Mouse (Mus musculus): Measurements from ENCODE around the gene Mpz. TPM values are rescaled to one million over a fixed set of nuclear protein-coding genes. Genes with fewer than 3 reads are reported as not detected.
"Not testable (repeated sequence)": the region's sequence is repeated elsewhere in the genome, so short reads cannot be mapped to it uniquely, and the experiment has no call there.

Gene Mpz
- polyA plus RNA-seq, 1 experiment from 2014 or later: 7.7 TPM

GRCm38 (mm10) chr1:171135600-171135999 is 14.9 kb upstream of the Mpz start:
- H3K27ac ChIP-seq: no peak overlapping the region
- peaks cover 85% of the 10 kb centered on the region for H3K36me3 ChIP-seq
- ATAC-seq (ENCODE audit: insufficient number of reproducible peaks, insufficient read depth, low FRiP score, low TSS enrichment, low read depth): no peak
- H3K9me3 ChIP-seq: no peaks in the 10 kb centered on the region
- H3K4me2 ChIP-seq: no peak overlapping the region
- H3K27me3 ChIP-seq: no peaks in the 10 kb centered on the region
- WGBS: 95% methylated on average over 2 of the region's 2 CpGs
- H3K9ac ChIP-seq: no peak overlapping the region
- no peaks in the 10 kb centered on the region for H3K4me1 ChIP-seq
- no peak overlapping the region for H3K4me3 ChIP-seq

GRCm38 (mm10) chr1:171137486-171138155 is 12.9 kb upstream of the Mpz start:
- H3K4me1 ChIP-seq; ATAC-seq (ENCODE audit: insufficient number of reproducible peaks, insufficient read depth, low FRiP score, low TSS enrichment, low read depth); H3K4me3 ChIP-seq; H3K27ac ChIP-seq; H3K27me3 ChIP-seq; H3K4me2 ChIP-seq; H3K9ac ChIP-seq; H3K9me3 ChIP-seq: not testable (repeated sequence)
- H3K36me3 ChIP-seq: peaks cover 90% of the 10 kb centered on the region
- WGBS: 84% methylated on average over 8 of the region's 8 CpGs

GRCm38 (mm10) chr1:171142981-171143380 is 7.5 kb upstream of the Mpz start:
- H3K4me2 ChIP-seq; ATAC-seq (ENCODE audit: insufficient number of reproducible peaks, insufficient read depth, low FRiP score, low TSS enrichment, low read depth); H3K27me3 ChIP-seq; H3K9ac ChIP-seq; H3K9me3 ChIP-seq; H3K27ac ChIP-seq; H3K4me1 ChIP-seq; H3K4me3 ChIP-seq: not testable (repeated sequence)
- 77% methylated on average over 11 of the region's 11 CpGs for WGBS
- H3K36me3 ChIP-seq: peaks cover 69% of the 10 kb centered on the region

- ATAC-seq (ENCODE audit: insufficient number of reproducible peaks, insufficient read depth, low FRiP score, low TSS enrichment, low read depth): 0 out of 2 replicates have a peak, but pooled peaks have one; percentile 12
- H3K27me3 ChIP-seq: 0 out of 2 replicates have a peak, but pooled peaks cover 1% of the 10 kb centered on the region
Observed at GRCm38 (mm10) chr1:171150838-171151391, 404 bp downstream of the Mpz start.

GRCm38 (mm10) chr1:171151966-171152365 is 1.5 kb downstream of the Mpz start:
- Histone ChIP-seq H3K27ac (peak overlapping the region; percentile 94; the same call in 1 of the 2 replicates), H3K4me1 (peaks cover 21% of the 10 kb centered on the region), H3K4me2 (no peak overlapping the region), H3K9me3 (no peaks in the 10 kb centered on the region), H3K27me3 (peaks cover 12% of the 10 kb centered on the region), H3K9ac (no peak overlapping the region), H3K36me3 (no peaks in the 10 kb centered on the region), H3K4me3 (no peak overlapping the region)
- ATAC-seq (ENCODE audit: insufficient number of reproducible peaks, insufficient read depth, low FRiP score, low TSS enrichment, low read depth): no peak
- WGBS: 76% methylated on average over 4 of the region's 4 CpGs

More at GRCm38 (mm10) chr1:171150838-171151391, 404 bp downstream of the Mpz start:
- Histone ChIP-seq H3K36me3 (peaks cover 2% of the 10 kb centered on the region), H3K4me3 (peak overlapping the region; percentile 96), H3K4me2 (peak overlapping the region; percentile 86), H3K9me3 (no peaks in the 10 kb centered on the region), H3K9ac (peak overlapping the region; percentile 95), H3K4me1 (peaks cover 21% of the 10 kb centered on the region), H3K27ac (peak overlapping the region; percentile 94)
- 4% methylated on average over 18 of the region's 18 CpGs for WGBS

GRCm38 (mm10) chr1:171156644-171157043 is 6.1 kb downstream of the Mpz start:
- Histone ChIP-seq H3K9me3 (no peaks in the 10 kb centered on the region), H3K27ac (no peak overlapping the region), H3K36me3 (no peaks in the 10 kb centered on the region), H3K4me1 (peaks cover 13% of the 10 kb centered on the region), H3K9ac (no peak overlapping the region), H3K4me3 (no peak overlapping the region), H3K27me3 (peaks cover 40% of the 10 kb centered on the region), H3K4me2 (no peak overlapping the region)
- ATAC-seq (ENCODE audit: insufficient number of reproducible peaks, insufficient read depth, low FRiP score, low TSS enrichment, low read depth): no peak
- WGBS: 75% methylated on average over 3 of the region's 3 CpGs

- no peak overlapping the region for H3K9ac ChIP-seq
- H3K4me1 ChIP-seq: peaks cover 10% of the 10 kb centered on the region
- H3K4me2 ChIP-seq: no peak overlapping the region
- no peak overlapping the region for H3K4me3 ChIP-seq
- H3K9me3 ChIP-seq: no peaks in the 10 kb centered on the region
- no peak for ATAC-seq (ENCODE audit: insufficient number of reproducible peaks, insufficient read depth, low FRiP score, low TSS enrichment, low read depth)
- no peaks in the 10 kb centered on the region for H3K36me3 ChIP-seq
- H3K27ac ChIP-seq: no peak overlapping the region
- H3K27me3 ChIP-seq: peaks cover 40% of the 10 kb centered on the region
Observed at GRCm38 (mm10) chr1:171157965-171158364, 7.5 kb downstream of the Mpz start.

GRCm38 (mm10) chr1:171159485-171159975 is 9.0 kb downstream of the Mpz start:
- no peaks in the 10 kb centered on the region for H3K9me3 ChIP-seq
- peaks cover 10% of the 10 kb centered on the region for H3K4me1 ChIP-seq
- peak overlapping the region; percentile 37 for H3K4me3 ChIP-seq
- peaks cover 40% of the 10 kb centered on the region for H3K27me3 ChIP-seq
- H3K36me3 ChIP-seq: no peaks in the 10 kb centered on the region
- no peak for ATAC-seq (ENCODE audit: insufficient number of reproducible peaks, insufficient read depth, low FRiP score, low TSS enrichment, low read depth)
- H3K27ac ChIP-seq: no peak overlapping the region
- 4% methylated on average over 15 of the region's 15 CpGs for WGBS
- peak overlapping the region; percentile 52 for H3K9ac ChIP-seq
- peak overlapping the region; percentile 59 for H3K4me2 ChIP-seq

- peaks cover 10% of the 10 kb centered on the region for H3K4me1 ChIP-seq
- 90% methylated on average over 3 of the region's 3 CpGs for WGBS
- H3K27me3 ChIP-seq: peaks cover 28% of the 10 kb centered on the region
- H3K27ac ChIP-seq: no peak overlapping the region
- no peak for ATAC-seq (ENCODE audit: insufficient number of reproducible peaks, insufficient read depth, low FRiP score, low TSS enrichment, low read depth)
- no peaks in the 10 kb centered on the region for H3K36me3 ChIP-seq
- no peak overlapping the region for H3K4me2 ChIP-seq
- H3K9me3 ChIP-seq: no peaks in the 10 kb centered on the region
- H3K9ac ChIP-seq: no peak overlapping the region
- H3K4me3 ChIP-seq: no peak overlapping the region
Observed at GRCm38 (mm10) chr1:171162526-171162925, 12.0 kb downstream of the Mpz start.

- Histone ChIP-seq H3K9ac (no peak overlapping the region), H3K27me3 (peaks cover 13% of the 10 kb centered on the region), H3K36me3 (no peaks in the 10 kb centered on the region), H3K9me3 (no peaks in the 10 kb centered on the region), H3K4me1 (peaks cover 10% of the 10 kb centered on the region), H3K4me3 (no peak overlapping the region), H3K4me2 (no peak overlapping the region), H3K27ac (no peak overlapping the region)
- no peak for ATAC-seq (ENCODE audit: insufficient number of reproducible peaks, insufficient read depth, low FRiP score, low TSS enrichment, low read depth)
- 35% methylated on average over 3 of the region's 3 CpGs for WGBS
Observed at GRCm38 (mm10) chr1:171164258-171164657, 13.7 kb downstream of the Mpz start.

- no peak overlapping the region for H3K4me2 ChIP-seq
- 0 out of 2 replicates have a peak, but pooled peaks cover 3% of the 10 kb centered on the region for H3K27me3 ChIP-seq
- H3K9ac ChIP-seq: no peak overlapping the region
- H3K4me1 ChIP-seq: no peaks in the 10 kb centered on the region
- 79% methylated on average over 5 of the region's 5 CpGs for WGBS
- H3K27ac ChIP-seq: no peak overlapping the region
- no peaks in the 10 kb centered on the region for H3K9me3 ChIP-seq
- no peaks in the 10 kb centered on the region for H3K36me3 ChIP-seq
- no peak overlapping the region for H3K4me3 ChIP-seq
- ATAC-seq (ENCODE audit: insufficient number of reproducible peaks, insufficient read depth, low FRiP score, low TSS enrichment, low read depth): no peak
Observed at GRCm38 (mm10) chr1:171165629-171166345, 15.3 kb downstream of the Mpz start.
